Mouse (Mus musculus): ENCODE results near the gene Tchh. TPM values are rescaled to one million over a fixed set of nuclear protein-coding genes. Genes with fewer than 3 reads are reported as not detected.
"Not testable (repeated sequence)": the region's sequence is repeated elsewhere in the genome, so short reads cannot be mapped to it uniquely, and the experiment has no call there.

Tchh gene
- total RNA-seq, 1 experiment from 2014 or later: not detected

- no peak for ATAC-seq (replicated peaks in 1 of 2; ENCODE audit: insufficient read depth in 1 of 2, low FRiP score in 2 of 2, low TSS enrichment in 1 of 2, low read depth in 1 of 2, poor library complexity in 2 of 2, severe bottlenecking in 2 of 2)
Measured at GRCm38 (mm10) chr3:93481982-93482616, 40.0 kb downstream of the Tchh start.

- no peak for ATAC-seq (replicated peaks in 1 of 2; ENCODE audit: insufficient read depth in 1 of 2, low FRiP score in 2 of 2, low TSS enrichment in 1 of 2, low read depth in 1 of 2, poor library complexity in 2 of 2, severe bottlenecking in 2 of 2)
Measured at GRCm38 (mm10) chr3:93485611-93486010, 43.5 kb downstream of the Tchh start.

- ATAC-seq (replicated peaks in 1 of 2; ENCODE audit: insufficient read depth in 1 of 2, low FRiP score in 2 of 2, low TSS enrichment in 1 of 2, low read depth in 1 of 2, poor library complexity in 2 of 2, severe bottlenecking in 2 of 2): no peak
Measured at GRCm38 (mm10) chr3:93488541-93488940, 46.4 kb downstream of the Tchh start.

- ATAC-seq (replicated peaks in 1 of 2; ENCODE audit: insufficient read depth in 1 of 2, low FRiP score in 2 of 2, low TSS enrichment in 1 of 2, low read depth in 1 of 2, poor library complexity in 2 of 2, severe bottlenecking in 2 of 2): no peak
Measured at GRCm38 (mm10) chr3:93492176-93492575, 50.0 kb downstream of the Tchh start.

GRCm38 (mm10) chr3:93493992-93494391 lies 51.9 kb downstream of the Tchh start:
- peak; percentile 94 to 96 for ATAC-seq (replicated peaks in 1 of 2; ENCODE audit: insufficient read depth in 1 of 2, low FRiP score in 2 of 2, low TSS enrichment in 1 of 2, low read depth in 1 of 2, poor library complexity in 2 of 2, severe bottlenecking in 2 of 2)

- ATAC-seq (replicated peaks in 1 of 2; ENCODE audit: insufficient read depth in 1 of 2, low FRiP score in 2 of 2, low TSS enrichment in 1 of 2, low read depth in 1 of 2, poor library complexity in 2 of 2, severe bottlenecking in 2 of 2): not testable (repeated sequence)
Measured at GRCm38 (mm10) chr3:93494774-93495173, 52.6 kb downstream of the Tchh start.

GRCm38 (mm10) chr3:93497131-93497530 lies 55.0 kb downstream of the Tchh start:
- ATAC-seq (replicated peaks in 1 of 2; ENCODE audit: insufficient read depth in 1 of 2, low FRiP score in 2 of 2, low TSS enrichment in 1 of 2, low read depth in 1 of 2, poor library complexity in 2 of 2, severe bottlenecking in 2 of 2): no peak

Other genes with a start within 250 kb of the Tchh start
- gene Flg2, start 245.1 kb upstream of the Tchh start, total RNA-seq (2017): not detected in 2 replicates
- gene Flg, start 168.8 kb upstream of the Tchh start, total RNA-seq (2017): not detected in 2 replicates
- gene Hrnr, start 122.6 kb upstream of the Tchh start, total RNA-seq (2017): not detected in 2 replicates
- gene Rptn, start 48.6 kb upstream of the Tchh start, total RNA-seq (2017): not detected in 2 replicates
- not detected in 2 replicates for gene Tchhl1, start 26.4 kb downstream of the Tchh start, total RNA-seq (2017)
- gene S100a11, start 78.2 kb downstream of the Tchh start, total RNA-seq (2017): 49.1 and 66.1 TPM in 2 replicates
- 357 and 381 TPM in 2 replicates for gene S100a10, start 112.8 kb downstream of the Tchh start, total RNA-seq (2017)
- not detected in 2 replicates for gene Tdpoz2, start 210.4 kb downstream of the Tchh start, total RNA-seq (2017)
- not detected in 2 replicates for gene Tdpoz1, start 234.0 kb downstream of the Tchh start, total RNA-seq (2017)